ENCODE assay signal across 9 mouse cellular contexts in the genomic region with DNA sequence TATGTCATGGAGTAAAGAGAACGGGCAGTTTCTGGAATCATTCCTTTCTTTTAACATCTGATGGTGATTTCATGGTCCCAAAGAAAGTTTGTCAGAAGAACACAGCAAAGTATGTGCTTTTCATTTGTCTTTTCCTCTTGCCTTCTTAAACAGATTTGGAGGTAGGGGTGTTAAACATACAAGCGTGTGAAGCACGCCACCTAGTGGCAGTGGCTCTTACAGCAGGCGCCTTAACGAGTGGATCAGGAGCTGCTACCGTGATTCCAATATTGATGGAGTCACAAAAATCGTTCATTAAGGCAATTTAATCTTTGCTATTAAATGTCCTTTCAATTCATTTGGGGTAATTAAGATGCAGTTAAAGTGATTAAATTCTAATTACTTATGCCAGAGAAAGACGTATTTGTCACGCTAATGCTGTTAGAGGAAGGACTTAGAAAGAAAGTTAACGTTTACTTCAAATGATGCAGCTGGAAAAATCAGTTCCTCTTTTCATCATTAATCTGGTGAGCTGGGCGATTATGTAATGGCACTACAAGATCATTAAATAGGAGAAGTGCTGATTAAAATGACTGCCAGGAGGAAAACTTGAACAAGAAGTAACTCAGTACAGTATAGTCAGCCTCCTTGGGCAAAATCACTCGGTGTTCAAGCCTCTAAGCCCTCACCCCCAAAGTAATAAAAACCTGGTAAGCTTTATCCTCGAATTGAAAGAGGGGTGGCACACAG. TPM values are rescaled to one million over a fixed set of nuclear protein-coding genes. Genes with fewer than 3 reads are reported as not detected.
A peak's percentile ranks its signal among the peaks of the same experiment; 100 is the strongest.
DNase-seq lines count a peak whose midpoint lies in the region; ATAC-seq and TF ChIP-seq lines count a peak whose summit lies in the region.
"Had no signal": no experiment of that assay in that cellular context is flagged by ENCODE, and none has a peak within 500 bp of the region (broad histone marks: within the 10 kb centered on the region; RNA-seq: fewer than 3 reads in every experiment).

No protein-coding gene starts in this region.

- H3K9ac ChIP-seq in midbrain, embryonic 15.5 days: no peak overlapping the region
- H3K9ac ChIP-seq: limb, embryonic 12.5 days; stomach, embryonic 15.5 days had no signal

- intact Hi-C loops in left cerebral cortex, postnatal 4 days (cut with DNase I): loop anchor here (2.0 kb wide), 1 partner anchor 724 kb away; no protein-coding TSS in a partner anchor

- no peak overlapping the region for H3K4me3 ChIP-seq in midbrain, embryonic 10.5 days
- H3K4me3 ChIP-seq in midbrain, embryonic 15.5 days: no peak overlapping the region
- H3K4me3 ChIP-seq in cortical plate, adult 2 months (ENCODE audit: insufficient read depth, low read length): no peak overlapping the region
- H3K4me3 ChIP-seq: limb, embryonic 12.5 days; stomach, embryonic 15.5 days had no signal

- peak; percentile 72 for DNase-seq in midbrain, embryonic 10.5 days (ENCODE audit: low spot score)
- DNase-seq in ZHBTc4 (ENCODE audit: low read depth, low spot score): peak; percentile 85
- DNase-seq in induced T-regulatory cell, adult 2 months (ENCODE audit: low read depth): peak; percentile 65
- peak; percentile 83 for DNase-seq in left cerebral cortex, postnatal 4 days
- DNase-seq in right cerebral cortex, adult 18-20 months: peak; percentile 66

- WGBS in midbrain, embryonic 10.5 days: 23% methylated on average over 13 of the region's 13 CpGs
- WGBS in midbrain, embryonic 15.5 days: 20% methylated on average over 13 of the region's 13 CpGs

- peaks cover 32% of the 10 kb centered on the region for H3K4me1 ChIP-seq in midbrain, embryonic 10.5 days
- peaks cover 21% of the 10 kb centered on the region for H3K4me1 ChIP-seq in midbrain, embryonic 15.5 days
- H3K4me1 ChIP-seq in cortical plate, adult 2 months (ENCODE audit: control insufficient read depth, insufficient read depth, low read length): no peaks in the 10 kb centered on the region
- H3K4me1 ChIP-seq: limb, embryonic 12.5 days had no signal

- H3K9me3 ChIP-seq in midbrain, embryonic 10.5 days (replicated peaks): no peaks in the 10 kb centered on the region
- H3K9me3 ChIP-seq in midbrain, embryonic 15.5 days: no peaks in the 10 kb centered on the region
- H3K9me3 ChIP-seq: limb, embryonic 12.5 days; stomach, embryonic 15.5 days had no signal

- TF ChIP-seq CTCF in cortical plate, adult 2 months (IDR thresholded peaks at IDR 0.05; ENCODE audit: extremely low read depth, insufficient read depth, low read length): peak; percentile 88

- H3K4me2 ChIP-seq in midbrain, embryonic 15.5 days: no peak overlapping the region
- H3K4me2 ChIP-seq: limb, embryonic 12.5 days; stomach, embryonic 15.5 days had no signal

- no peak for TF ChIP-seq POLR2A in cortical plate, adult 2 months (IDR thresholded peaks at IDR 0.05; ENCODE audit: extremely low read depth, insufficient read depth, low read length)

- no peaks in the 10 kb centered on the region for H3K36me3 ChIP-seq in midbrain, embryonic 10.5 days
- no peaks in the 10 kb centered on the region for H3K36me3 ChIP-seq in midbrain, embryonic 15.5 days (replicated peaks)
- H3K36me3 ChIP-seq: limb, embryonic 12.5 days; stomach, embryonic 15.5 days had no signal

- no peak for ATAC-seq in midbrain, embryonic 15.5 days (replicated peaks)

- H3K27me3 ChIP-seq in midbrain, embryonic 10.5 days (ENCODE audit: low read depth, poor library complexity, severe bottlenecking): peaks cover 47% of the 10 kb centered on the region
- peaks cover 24% of the 10 kb centered on the region for H3K27me3 ChIP-seq in midbrain, embryonic 15.5 days (replicated peaks)

- H3K27ac ChIP-seq in midbrain, embryonic 10.5 days (replicated peaks): no peak overlapping the region
- no peak overlapping the region for H3K27ac ChIP-seq in midbrain, embryonic 15.5 days
- H3K27ac ChIP-seq in cortical plate, adult 2 months (ENCODE audit: insufficient read depth, low read length): no peak overlapping the region
- H3K27ac ChIP-seq: limb, embryonic 12.5 days; stomach, embryonic 15.5 days had no signal

RNA-seq across cellular contexts. Expression of a gene that starts 9.4 kb away (rescaled TPM):
- polyA plus RNA-seq in midbrain, embryonic 10.5 days (2016; fragmentation: Nextera tagmentation; extraction: Ambion mirVana): 10.0 and 13.4 TPM in 2 replicates
- 7.0 and 8.2 TPM in 2 replicates for polyA plus RNA-seq in midbrain, embryonic 15.5 days (2015; fragmentation: Nextera tagmentation; extraction: Ambion mirVana)
- 0.06 and 0.09 TPM in 2 replicates for polyA plus RNA-seq in cortical plate, adult 2 months (2012; rRNA removed)
- total RNA-seq in left cerebral cortex, postnatal 4 days (2021): under 1 TPM in 1 of 2 experiments, not detected in 1; 0.16 TPM
